Mouse (Mus musculus) gastrocnemius, adult 8-10 months (tissue): ENCODE measurements at regions not wholly inside any gene's neighbourhood (a gene's known extent, or its start where the extent isn't known, plus 50 kb on each side); places are given as distances from the start of the nearest gene placed in this dataset.

Source experiments
- DNase-seq, 2 experiments: peaks; one replicate each; pipeline ENCODE4 v3.0.0; 2022; ENCODE audit warnings: low spot score in 2 of 2
- microRNA-seq: library from miRNA; unstranded; fragments of <30 nt; microRNA quantifications from one replicate; pipeline ENCODE4 v1.2.0, GENCODE M21; 2022

GRCm38 (mm10) chr4:101342071-101342762 lies 76.9 kb upstream of the Ak4 start:
- DNase-seq, result no peak

- DNase-seq, result no peak
Measured at GRCm38 (mm10) chr4:101340741-101341140, 75.7 kb upstream of the Jak1 start.

GRCm38 (mm10) chr4:101338211-101338610 lies 73.1 kb upstream of the Jak1 start:
- peak in 1 of 2 experiments; percentile 1 for DNase-seq

GRCm38 (mm10) chr4:101336811-101337210 lies 71.7 kb upstream of the Jak1 start:
- DNase-seq, result peak in 1 of 2 experiments; percentile 3

- DNase-seq, result no peak
Measured at GRCm38 (mm10) chr4:101336371-101336770, 71.3 kb upstream of the Jak1 start.

GRCm38 (mm10) chr4:101333868-101334267 lies 68.8 kb upstream of the Jak1 start:
- no peak for DNase-seq

- peak in 1 of 2 experiments; percentile 17 for DNase-seq
Measured at GRCm38 (mm10) chr4:101333036-101333435, 68.0 kb upstream of the Jak1 start.

- DNase-seq, result no peak
Measured at GRCm38 (mm10) chr4:101331231-101331630, 66.1 kb upstream of the Jak1 start.

GRCm38 (mm10) chr4:101329060-101329459 lies 64.0 kb upstream of the Jak1 start:
- no peak for DNase-seq

GRCm38 (mm10) chr4:101326067-101326466 lies 61.0 kb upstream of the Jak1 start:
- no peak for DNase-seq

- DNase-seq, result no peak
Measured at GRCm38 (mm10) chr4:101321731-101322130, 56.6 kb upstream of the Jak1 start.

GRCm38 (mm10) chr4:101320587-101320986 lies 55.5 kb upstream of the Jak1 start:
- DNase-seq, result no peak

GRCm38 (mm10) chr4:101319681-101320220 lies 54.7 kb upstream of the Jak1 start:
- no peak for DNase-seq

- DNase-seq, result no peak
Measured at GRCm38 (mm10) chr4:101318836-101319235, 53.8 kb upstream of the Jak1 start.

GRCm38 (mm10) chr4:101316061-101316460 lies 51.0 kb upstream of the Jak1 start:
- DNase-seq, result no peak

Small RNAs in the stretch of these regions (microRNA-seq; reads per million reads assigned to microRNA genes)
- gene Mir101a, result 261 reads per million, percentile 66 among the genes with 10 or more reads in this experiment
